Mouse (Mus musculus): ENCODE measurements around the gene Zfp987. TPM values are rescaled to one million over a fixed set of nuclear protein-coding genes. Genes with fewer than 3 reads are reported as not detected.
"Not testable (repeated sequence)": the region's sequence is repeated elsewhere in the genome, so short reads cannot be mapped to it uniquely, and the experiment has no call there.

Zfp987 gene
- total RNA-seq, 1 experiment: 64.7 TPM

GRCm38 (mm10) chr4:146156524-146156923 lies 59.4 kb downstream of the Zfp987 start, which contains the start of gene Zfp600:
Gene Zfp600 (plus strand): TSS chr4:146156824.
- DNase-seq (ENCODE audit: low read depth, low spot score); H3K9me3 ChIP-seq (ENCODE audit: control insufficient read depth, insufficient read depth, low read depth, low read length); H3K4me1 ChIP-seq (ENCODE audit: control insufficient read depth in 2 of 2, insufficient read depth in 2 of 2, low read length in 2 of 2, poor library complexity in 1 of 2); H3K9ac ChIP-seq (ENCODE audit: insufficient read depth, low read depth, low read length, poor library complexity, severe bottlenecking); in situ Hi-C loops (cut with MboI; ENCODE audit: low sequenced_read_pairs in 2 of 2, unreplicated experiment in 2 of 2); H3K36me3 ChIP-seq (ENCODE audit: control insufficient read depth, insufficient read depth, low read length, poor library complexity, severe bottlenecking); H3K27ac ChIP-seq (ENCODE audit: insufficient read depth, low read depth, low read length, poor library complexity, severe bottlenecking): not testable (repeated sequence)
- peak within 1 kb of the TSS; percentile 31 to 39 for H3K4me3 ChIP-seq (ENCODE audit: insufficient read depth in 1 of 2, low read depth in 1 of 2, low read length in 2 of 2, poor library complexity in 1 of 2, severe bottlenecking in 1 of 2)

GRCm38 (mm10) chr4:146162893-146163292 lies 65.8 kb downstream of the Zfp987 start:
- in situ Hi-C loops (cut with MboI; ENCODE audit: low sequenced_read_pairs in 2 of 2, unreplicated experiment in 2 of 2); H3K27ac ChIP-seq (ENCODE audit: insufficient read depth, low read depth, low read length, poor library complexity, severe bottlenecking); H3K9me3 ChIP-seq (ENCODE audit: control insufficient read depth, insufficient read depth, low read depth, low read length): not testable (repeated sequence)

GRCm38 (mm10) chr4:146167202-146167832 lies 70.2 kb downstream of the Zfp987 start:
- in situ Hi-C loops (cut with MboI; ENCODE audit: low sequenced_read_pairs in 2 of 2, unreplicated experiment in 2 of 2); H3K4me3 ChIP-seq (ENCODE audit: insufficient read depth in 1 of 2, low read depth in 1 of 2, low read length in 2 of 2, poor library complexity in 1 of 2, severe bottlenecking in 1 of 2); H3K4me1 ChIP-seq (ENCODE audit: control insufficient read depth in 2 of 2, insufficient read depth in 2 of 2, low read length in 2 of 2, poor library complexity in 1 of 2); DNase-seq (ENCODE audit: low read depth, low spot score); H3K9ac ChIP-seq (ENCODE audit: insufficient read depth, low read depth, low read length, poor library complexity, severe bottlenecking); H3K36me3 ChIP-seq (ENCODE audit: control insufficient read depth, insufficient read depth, low read length, poor library complexity, severe bottlenecking); H3K9me3 ChIP-seq (ENCODE audit: control insufficient read depth, insufficient read depth, low read depth, low read length); H3K27ac ChIP-seq (ENCODE audit: insufficient read depth, low read depth, low read length, poor library complexity, severe bottlenecking): not testable (repeated sequence)

More at GRCm38 (mm10) chr4:146162893-146163292, 65.8 kb downstream of the Zfp987 start:
- not testable (repeated sequence) for H3K4me1 ChIP-seq (ENCODE audit: control insufficient read depth in 2 of 2, insufficient read depth in 2 of 2, low read length in 2 of 2, poor library complexity in 1 of 2); H3K4me3 ChIP-seq (ENCODE audit: insufficient read depth in 1 of 2, low read depth in 1 of 2, low read length in 2 of 2, poor library complexity in 1 of 2, severe bottlenecking in 1 of 2); H3K36me3 ChIP-seq (ENCODE audit: control insufficient read depth, insufficient read depth, low read length, poor library complexity, severe bottlenecking); DNase-seq (ENCODE audit: low read depth, low spot score); H3K9ac ChIP-seq (ENCODE audit: insufficient read depth, low read depth, low read length, poor library complexity, severe bottlenecking)

GRCm38 (mm10) chr4:146167879-146168532 lies 70.9 kb downstream of the Zfp987 start:
- H3K4me3 ChIP-seq (ENCODE audit: insufficient read depth in 1 of 2, low read depth in 1 of 2, low read length in 2 of 2, poor library complexity in 1 of 2, severe bottlenecking in 1 of 2); H3K36me3 ChIP-seq (ENCODE audit: control insufficient read depth, insufficient read depth, low read length, poor library complexity, severe bottlenecking); H3K9me3 ChIP-seq (ENCODE audit: control insufficient read depth, insufficient read depth, low read depth, low read length); H3K9ac ChIP-seq (ENCODE audit: insufficient read depth, low read depth, low read length, poor library complexity, severe bottlenecking); H3K4me1 ChIP-seq (ENCODE audit: control insufficient read depth in 2 of 2, insufficient read depth in 2 of 2, low read length in 2 of 2, poor library complexity in 1 of 2); in situ Hi-C loops (cut with MboI; ENCODE audit: low sequenced_read_pairs in 2 of 2, unreplicated experiment in 2 of 2); H3K27ac ChIP-seq (ENCODE audit: insufficient read depth, low read depth, low read length, poor library complexity, severe bottlenecking); DNase-seq (ENCODE audit: low read depth, low spot score): not testable (repeated sequence)

GRCm38 (mm10) chr4:146168730-146169215 lies 71.7 kb downstream of the Zfp987 start:
- H3K27ac ChIP-seq (ENCODE audit: insufficient read depth, low read depth, low read length, poor library complexity, severe bottlenecking); DNase-seq (ENCODE audit: low read depth, low spot score); H3K9ac ChIP-seq (ENCODE audit: insufficient read depth, low read depth, low read length, poor library complexity, severe bottlenecking); H3K4me1 ChIP-seq (ENCODE audit: control insufficient read depth in 2 of 2, insufficient read depth in 2 of 2, low read length in 2 of 2, poor library complexity in 1 of 2); in situ Hi-C loops (cut with MboI; ENCODE audit: low sequenced_read_pairs in 2 of 2, unreplicated experiment in 2 of 2); H3K36me3 ChIP-seq (ENCODE audit: control insufficient read depth, insufficient read depth, low read length, poor library complexity, severe bottlenecking); H3K4me3 ChIP-seq (ENCODE audit: insufficient read depth in 1 of 2, low read depth in 1 of 2, low read length in 2 of 2, poor library complexity in 1 of 2, severe bottlenecking in 1 of 2); H3K9me3 ChIP-seq (ENCODE audit: control insufficient read depth, insufficient read depth, low read depth, low read length): not testable (repeated sequence)

GRCm38 (mm10) chr4:146173378-146174226 lies 76.5 kb downstream of the Zfp987 start:
- H3K9me3 ChIP-seq (ENCODE audit: control insufficient read depth, insufficient read depth, low read depth, low read length); H3K4me3 ChIP-seq (ENCODE audit: insufficient read depth in 1 of 2, low read depth in 1 of 2, low read length in 2 of 2, poor library complexity in 1 of 2, severe bottlenecking in 1 of 2); H3K9ac ChIP-seq (ENCODE audit: insufficient read depth, low read depth, low read length, poor library complexity, severe bottlenecking); H3K27ac ChIP-seq (ENCODE audit: insufficient read depth, low read depth, low read length, poor library complexity, severe bottlenecking); H3K4me1 ChIP-seq (ENCODE audit: control insufficient read depth in 2 of 2, insufficient read depth in 2 of 2, low read length in 2 of 2, poor library complexity in 1 of 2); DNase-seq (ENCODE audit: low read depth, low spot score); H3K36me3 ChIP-seq (ENCODE audit: control insufficient read depth, insufficient read depth, low read length, poor library complexity, severe bottlenecking); in situ Hi-C loops (cut with MboI; ENCODE audit: low sequenced_read_pairs in 2 of 2, unreplicated experiment in 2 of 2): not testable (repeated sequence)

Other genes starting within 250 kb of the Zfp987 start
- gene Zfp986, start 228.5 kb upstream of the Zfp987 start, total RNA-seq (2012; rRNA removed): 15.7 and 18.2 TPM in 2 replicates
- gene Zfp600, start 59.5 kb downstream of the Zfp987 start, total RNA-seq (2012; rRNA removed): 152 and 182 TPM in 2 replicates